Mouse (Mus musculus): Measurements from ENCODE around the gene Vkorc1. TPM values are rescaled to one million over a fixed set of nuclear protein-coding genes. Genes with fewer than 3 reads are reported as not detected.

Vkorc1 gene
- polyA plus RNA-seq, 1 experiment from 2014 or later = 77.6 TPM

GRCm38 (mm10) chr7:127888821-127889220, 6.6 kb downstream of the Vkorc1 start:
- ATAC-seq (ENCODE audit: low read depth) = no peak
- Histone ChIP-seq H3K4me2 (no peak overlapping the region), H3K27me3 (no peaks in the 10 kb centered on the region), H3K9ac (no peak overlapping the region), H3K9me3 (no peaks in the 10 kb centered on the region), H3K36me3 (peaks cover 94% of the 10 kb centered on the region), H3K4me1 (replicated peaks) (peaks cover 30% of the 10 kb centered on the region), H3K27ac (replicated peaks) (no peak overlapping the region), H3K4me3 (no peak overlapping the region)
- 80% methylated on average over 3 of the region's 3 CpGs for WGBS

GRCm38 (mm10) chr7:127887781-127888180, 7.6 kb downstream of the Vkorc1 start:
- ATAC-seq (ENCODE audit: low read depth) = no peak
- WGBS = 83% methylated on average over 3 of the region's 3 CpGs

GRCm38 (mm10) chr7:127887191-127887590, 8.2 kb downstream of the Vkorc1 start:
- no peak overlapping the region for H3K4me3 ChIP-seq
- H3K9me3 ChIP-seq = no peaks in the 10 kb centered on the region
- peaks cover 96% of the 10 kb centered on the region for H3K36me3 ChIP-seq
- no peaks in the 10 kb centered on the region for H3K27me3 ChIP-seq
- no peak for ATAC-seq (ENCODE audit: low read depth)
- H3K4me2 ChIP-seq = no peak overlapping the region
- 89% methylated on average over 8 of the region's 8 CpGs for WGBS
- H3K9ac ChIP-seq = no peak overlapping the region
- H3K4me1 ChIP-seq (replicated peaks) = peaks cover 45% of the 10 kb centered on the region
- H3K27ac ChIP-seq (replicated peaks) = no peak overlapping the region

More at GRCm38 (mm10) chr7:127887781-127888180, 7.6 kb downstream of the Vkorc1 start:
- Histone ChIP-seq H3K27ac (replicated peaks) (no peak overlapping the region), H3K9ac (no peak overlapping the region), H3K4me3 (no peak overlapping the region), H3K36me3 (peaks cover 95% of the 10 kb centered on the region), H3K27me3 (no peaks in the 10 kb centered on the region), H3K4me2 (no peak overlapping the region), H3K9me3 (no peaks in the 10 kb centered on the region), H3K4me1 (replicated peaks) (peaks cover 40% of the 10 kb centered on the region)

GRCm38 (mm10) chr7:127886551-127886950, 8.9 kb downstream of the Vkorc1 start:
- Histone ChIP-seq H3K36me3 (peaks cover 97% of the 10 kb centered on the region), H3K27me3 (no peaks in the 10 kb centered on the region), H3K4me1 (replicated peaks) (peaks cover 51% of the 10 kb centered on the region), H3K9ac (no peak overlapping the region), H3K4me2 (no peak overlapping the region), H3K9me3 (no peaks in the 10 kb centered on the region), H3K4me3 (no peak overlapping the region), H3K27ac (replicated peaks) (no peak overlapping the region)
- no peak for ATAC-seq (ENCODE audit: low read depth)
- WGBS = 94% methylated on average over 6 of the region's 6 CpGs

DNA sequence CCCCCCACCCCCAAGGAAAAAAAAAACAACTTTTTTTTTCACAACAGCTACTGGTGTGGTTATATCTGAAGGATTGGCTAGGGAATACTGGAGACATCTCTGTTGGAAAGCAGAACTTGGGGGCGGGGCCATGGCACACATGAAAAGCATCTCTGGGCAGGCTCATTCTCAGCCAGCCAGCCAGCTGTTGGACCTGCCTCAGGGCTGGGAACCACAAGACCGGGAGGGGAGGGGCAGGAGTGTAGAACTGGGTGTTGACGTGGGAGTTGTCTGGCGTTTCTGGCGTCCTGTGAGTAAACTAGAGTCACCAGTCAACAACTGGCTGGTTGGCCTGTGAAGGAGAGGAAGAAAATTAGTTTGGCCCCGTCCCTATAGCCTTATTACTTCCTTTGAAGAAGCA, 9.5 kb downstream of the Vkorc1 start:
- Histone ChIP-seq H3K4me2 (no peak overlapping the region), H3K4me1 (replicated peaks) (peaks cover 51% of the 10 kb centered on the region), H3K36me3 (peaks cover 98% of the 10 kb centered on the region), H3K27ac (replicated peaks) (no peak overlapping the region), H3K9me3 (no peaks in the 10 kb centered on the region), H3K9ac (no peak overlapping the region), H3K4me3 (no peak overlapping the region), H3K27me3 (no peaks in the 10 kb centered on the region)
- no peak for ATAC-seq (ENCODE audit: low read depth)
- 71% methylated on average over 6 of the region's 6 CpGs for WGBS

DNA sequence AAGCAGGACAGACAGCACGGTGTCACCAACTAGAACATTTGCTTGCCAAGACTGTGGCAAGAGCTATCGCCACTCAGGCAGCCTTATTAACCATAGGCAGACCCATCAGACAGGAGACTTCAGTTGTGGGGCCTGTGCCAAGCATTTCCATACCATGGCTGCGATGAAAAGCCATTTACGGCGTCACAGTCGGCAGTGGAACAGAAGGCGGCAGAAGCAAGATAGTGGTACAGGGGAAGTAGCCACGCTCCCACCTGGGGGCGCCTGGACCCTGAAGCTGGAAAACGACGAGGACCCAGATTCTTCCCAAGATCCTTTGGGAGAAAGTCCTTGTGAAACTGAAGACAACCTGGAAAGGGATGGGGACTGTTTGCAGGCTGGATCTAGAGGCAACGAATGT, 15.0 kb downstream of the Vkorc1 start:
- H3K9ac ChIP-seq = no peak overlapping the region
- no peak overlapping the region for H3K4me3 ChIP-seq
- WGBS = 90% methylated on average over 12 of the region's 12 CpGs
- H3K27me3 ChIP-seq = no peaks in the 10 kb centered on the region
- H3K9me3 ChIP-seq = no peaks in the 10 kb centered on the region
- ATAC-seq (ENCODE audit: low read depth) = no peak
- no peak overlapping the region for H3K4me2 ChIP-seq
- H3K4me1 ChIP-seq (replicated peaks) = peaks cover 50% of the 10 kb centered on the region
- H3K27ac ChIP-seq (replicated peaks) = no peak overlapping the region
- H3K36me3 ChIP-seq = peaks cover 78% of the 10 kb centered on the region

- WGBS = 95% methylated on average over 9 of the region's 9 CpGs
- H3K4me2 ChIP-seq = no peak overlapping the region
- no peak overlapping the region for H3K4me3 ChIP-seq
- ATAC-seq (ENCODE audit: low read depth) = no peak
- H3K27ac ChIP-seq (replicated peaks) = no peak overlapping the region
- H3K27me3 ChIP-seq = no peaks in the 10 kb centered on the region
- no peak overlapping the region for H3K9ac ChIP-seq
- peaks cover 66% of the 10 kb centered on the region for H3K36me3 ChIP-seq
- H3K4me1 ChIP-seq (replicated peaks) = peaks cover 43% of the 10 kb centered on the region
- H3K9me3 ChIP-seq = no peaks in the 10 kb centered on the region
Measured at GRCm38 (mm10) chr7:127879301-127879700, 16.1 kb downstream of the Vkorc1 start.

DNA sequence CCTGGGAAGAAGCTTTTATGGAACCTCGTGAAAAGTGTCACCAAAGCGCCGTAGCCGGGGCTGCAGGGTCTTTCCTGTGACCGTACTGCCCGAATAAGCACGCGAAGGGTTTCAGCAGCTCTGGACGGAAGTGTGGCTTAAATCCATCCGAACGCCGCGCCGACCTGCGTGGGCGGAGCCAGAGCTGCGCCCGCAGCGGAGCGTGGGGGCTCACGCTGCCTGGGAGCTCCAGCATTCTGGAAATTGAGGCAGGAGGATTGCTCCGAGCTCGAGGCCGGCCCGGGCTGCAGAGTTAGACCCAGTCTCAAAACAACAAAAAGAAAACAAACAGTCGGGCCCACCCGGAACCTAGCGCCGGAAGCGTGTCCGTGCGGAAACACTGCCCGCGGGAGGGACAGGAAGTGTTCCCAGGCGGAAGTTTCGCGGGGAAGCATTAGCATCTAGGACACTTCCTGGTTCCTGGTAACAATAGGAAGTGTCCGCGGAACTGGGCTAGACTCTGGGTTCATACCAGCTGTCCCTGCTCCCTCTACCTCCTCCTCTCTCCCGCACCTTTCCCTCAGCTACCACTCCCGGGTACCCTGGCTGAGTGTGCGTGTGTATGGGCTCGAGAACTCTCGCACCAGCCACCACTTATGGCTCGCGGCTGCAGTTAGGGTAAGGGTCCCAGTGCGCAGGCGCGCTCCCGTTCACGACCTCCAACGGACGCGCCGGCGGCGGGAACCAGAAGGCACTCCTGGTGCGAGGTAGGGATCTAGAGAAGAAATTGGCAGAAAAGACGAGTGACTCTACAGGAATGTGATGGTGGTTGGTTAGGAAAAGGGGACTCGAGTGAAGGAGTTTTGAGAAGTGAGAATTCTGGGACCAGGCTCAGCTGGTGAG, 18.7 kb downstream of the Vkorc1 start, which contains the start of gene Zfp668:
Gene Zfp668, minus strand, starts transcription at position 362 of the 882 bp plus-strand sequence.
- H3K4me3 ChIP-seq = peak within 1 kb of the TSS; percentile 97
- peak within 1 kb of the TSS; percentile 100 for H3K27ac ChIP-seq (replicated peaks)
- H3K4me2 ChIP-seq = peak within 1 kb of the TSS; percentile 86
- H3K27me3 ChIP-seq = no peaks in the 10 kb centered on the region
- H3K9ac ChIP-seq = peak within 1 kb of the TSS; percentile 99
- peaks cover 50% of the 10 kb centered on the region for H3K36me3 ChIP-seq
- WGBS = under 1% methylated on average over 60 of the region's 60 CpGs
- no peaks in the 10 kb centered on the region for H3K9me3 ChIP-seq
- peak; percentile 72 for ATAC-seq (ENCODE audit: low read depth)
- H3K4me1 ChIP-seq (replicated peaks) = peaks cover 34% of the 10 kb centered on the region

DNA sequence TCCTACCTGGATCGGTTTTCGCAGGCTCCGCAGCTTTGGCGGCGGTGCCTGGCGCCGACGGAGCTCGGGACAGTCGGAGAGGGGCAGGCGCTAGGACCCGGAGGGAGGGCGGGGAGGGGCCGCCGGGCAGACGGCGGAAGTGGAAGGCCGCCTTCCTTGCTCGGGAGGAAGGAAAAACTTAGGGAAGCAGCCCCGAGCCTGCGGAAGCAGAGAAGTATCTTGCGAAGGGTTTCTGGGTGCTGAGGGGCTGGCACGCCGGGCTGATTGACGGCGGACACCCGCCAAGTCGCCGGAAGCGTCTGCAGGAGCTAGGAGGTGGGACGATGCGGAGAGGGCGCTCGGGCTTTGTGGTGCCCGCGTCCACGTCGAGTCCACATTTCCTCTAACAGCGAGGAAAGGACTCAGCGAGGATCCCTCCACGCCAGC, 19.4 kb downstream of the Vkorc1 start, which contains the start of gene Zfp646:
Gene Zfp646, plus strand, starts transcription at position 181 of the 426 bp plus-strand sequence.
- no peaks in the 10 kb centered on the region for H3K9me3 ChIP-seq
- peak within 1 kb of the TSS; percentile 100 for H3K27ac ChIP-seq (replicated peaks)
- H3K4me2 ChIP-seq = peak within 1 kb of the TSS; percentile 86
- peak within 1 kb of the TSS; percentile 99 for H3K9ac ChIP-seq
- WGBS = under 1% methylated on average over 41 of the region's 41 CpGs
- H3K27me3 ChIP-seq = no peaks in the 10 kb centered on the region
- H3K4me1 ChIP-seq (replicated peaks) = peaks cover 34% of the 10 kb centered on the region
- H3K36me3 ChIP-seq = peaks cover 50% of the 10 kb centered on the region
- peak; percentile 93 for ATAC-seq (ENCODE audit: low read depth)
- H3K4me3 ChIP-seq = peak within 1 kb of the TSS; percentile 97

- ATAC-seq (ENCODE audit: low read depth) = peak; percentile 94
- Histone ChIP-seq H3K9ac (peak overlapping the region; percentile 99), H3K4me3 (peak overlapping the region; percentile 97), H3K27me3 (no peaks in the 10 kb centered on the region), H3K27ac (replicated peaks) (peak overlapping the region; percentile 100), H3K4me1 (replicated peaks) (peaks cover 34% of the 10 kb centered on the region), H3K36me3 (peaks cover 50% of the 10 kb centered on the region), H3K4me2 (peak overlapping the region; percentile 86), H3K9me3 (no peaks in the 10 kb centered on the region)
- WGBS = under 1% methylated on average over 43 of the region's 43 CpGs
Measured at GRCm38 (mm10) chr7:127875627-127876001, 19.8 kb downstream of the Vkorc1 start.

GRCm38 (mm10) chr7:127874812-127875626, 20.4 kb downstream of the Vkorc1 start:
- Histone ChIP-seq H3K36me3 (peaks cover 50% of the 10 kb centered on the region), H3K9me3 (no peaks in the 10 kb centered on the region), H3K4me3 (peak overlapping the region; percentile 97), H3K4me2 (peak overlapping the region; percentile 86), H3K9ac (peak overlapping the region; percentile 99), H3K4me1 (replicated peaks) (peaks cover 34% of the 10 kb centered on the region), H3K27ac (replicated peaks) (peak overlapping the region; percentile 100), H3K27me3 (no peaks in the 10 kb centered on the region)
- 5% methylated on average over 20 of the region's 20 CpGs for WGBS
- peak; percentile 45 for ATAC-seq (ENCODE audit: low read depth)
